Mouse (Mus musculus): Measurements from ENCODE around the gene Traf7. TPM values are rescaled to one million over a fixed set of nuclear protein-coding genes. Genes with fewer than 3 reads are reported as not detected.

Gene Traf7
- total RNA-seq (2014; fragmentation: Nextera tagmentation), result 111 and 143 TPM in 2 replicates
- total RNA-seq (2017), result 66.3 and 84.8 TPM in 2 replicates

GRCm38 (mm10) chr17:24527723-24528559, at the start of gene Traf7:
TSS of gene Traf7 (minus strand) at chr17:24527938.
- ATAC-seq (replicated peaks; ENCODE audit: low FRiP score, low TSS enrichment, poor library complexity, severe bottlenecking), result peak; percentile 89

GRCm38 (mm10) chr17:24573811-24574210, 46.1 kb upstream of the Traf7 start:
- 0 out of 2 replicates have a peak, but pooled peaks have one; percentile 4 for ATAC-seq (replicated peaks; ENCODE audit: low FRiP score, low TSS enrichment, poor library complexity, severe bottlenecking)

- no peak for ATAC-seq (replicated peaks; ENCODE audit: low FRiP score, low TSS enrichment, poor library complexity, severe bottlenecking)
Measured at GRCm38 (mm10) chr17:24572651-24573245, 45.0 kb upstream of the Traf7 start.

GRCm38 (mm10) chr17:24569837-24570236, 42.1 kb upstream of the Traf7 start:
- no peak for ATAC-seq (replicated peaks; ENCODE audit: low FRiP score, low TSS enrichment, poor library complexity, severe bottlenecking)

GRCm38 (mm10) chr17:24567034-24567779, 39.5 kb upstream of the Traf7 start:
- peak; percentile 87 for ATAC-seq (replicated peaks; ENCODE audit: low FRiP score, low TSS enrichment, poor library complexity, severe bottlenecking)

GRCm38 (mm10) chr17:24565792-24566191, 38.1 kb upstream of the Traf7 start:
- no peak for ATAC-seq (replicated peaks; ENCODE audit: low FRiP score, low TSS enrichment, poor library complexity, severe bottlenecking)

GRCm38 (mm10) chr17:24565092-24565491, 37.4 kb upstream of the Traf7 start:
- no peak for ATAC-seq (replicated peaks; ENCODE audit: low FRiP score, low TSS enrichment, poor library complexity, severe bottlenecking)

GRCm38 (mm10) chr17:24564422-24564821, 36.7 kb upstream of the Traf7 start:
- ATAC-seq (replicated peaks; ENCODE audit: low FRiP score, low TSS enrichment, poor library complexity, severe bottlenecking), result no peak

- no peak for ATAC-seq (replicated peaks; ENCODE audit: low FRiP score, low TSS enrichment, poor library complexity, severe bottlenecking)
Measured at GRCm38 (mm10) chr17:24563638-24564037, 35.9 kb upstream of the Traf7 start.

GRCm38 (mm10) chr17:24561592-24561991, 33.9 kb upstream of the Traf7 start:
- ATAC-seq (replicated peaks; ENCODE audit: low FRiP score, low TSS enrichment, poor library complexity, severe bottlenecking), result no peak

GRCm38 (mm10) chr17:24560301-24561028, 32.7 kb upstream of the Traf7 start:
- no peak for ATAC-seq (replicated peaks; ENCODE audit: low FRiP score, low TSS enrichment, poor library complexity, severe bottlenecking)

- no peak for ATAC-seq (replicated peaks; ENCODE audit: low FRiP score, low TSS enrichment, poor library complexity, severe bottlenecking)
Measured at GRCm38 (mm10) chr17:24559146-24559545, 31.4 kb upstream of the Traf7 start.

GRCm38 (mm10) chr17:24558600-24559099, 30.9 kb upstream of the Traf7 start:
- ATAC-seq (replicated peaks; ENCODE audit: low FRiP score, low TSS enrichment, poor library complexity, severe bottlenecking), result no peak

- ATAC-seq (replicated peaks; ENCODE audit: low FRiP score, low TSS enrichment, poor library complexity, severe bottlenecking), result no peak
Measured at GRCm38 (mm10) chr17:24557091-24557490, 29.4 kb upstream of the Traf7 start.

- ATAC-seq (replicated peaks; ENCODE audit: low FRiP score, low TSS enrichment, poor library complexity, severe bottlenecking), result no peak
Measured at GRCm38 (mm10) chr17:24551050-24551444, 23.3 kb upstream of the Traf7 start.

- peak; percentile 44 for ATAC-seq (replicated peaks; ENCODE audit: low FRiP score, low TSS enrichment, poor library complexity, severe bottlenecking)
Measured at GRCm38 (mm10) chr17:24550416-24551049, 22.8 kb upstream of the Traf7 start.

- ATAC-seq (replicated peaks; ENCODE audit: low FRiP score, low TSS enrichment, poor library complexity, severe bottlenecking), result peak; percentile 89
Measured at GRCm38 (mm10) chr17:24549618-24550415, 22.1 kb upstream of the Traf7 start, which contains the start of gene Pkd1. TSS of gene Pkd1 (plus strand) at chr17:24549834.
